Mouse (Mus musculus): ENCODE data around the gene Frzb.

GRCm38 (mm10) chr2:80430357-80431053, 16.9 kb downstream of the Frzb start:
- TF ChIP-seq CTCF (IDR thresholded peaks at IDR 0.05; ENCODE audit: control insufficient read depth, insufficient read depth, low read length): no peak
- no peak for TF ChIP-seq POLR2A (IDR thresholded peaks at IDR 0.05; ENCODE audit: borderline replicate concordance, control insufficient read depth, low read depth, low read length)

Data from bone marrow, adult 2 months (tissue).